Mouse (Mus musculus): ENCODE data around the gene Mageb3. TPM values are rescaled to one million over a fixed set of nuclear protein-coding genes. Genes with fewer than 3 reads are reported as not detected.
"Not testable (repeated sequence)": the region's sequence is repeated elsewhere in the genome, so short reads cannot be mapped to it uniquely, and the experiment has no call there.

Gene Mageb3
- polyA plus RNA-seq (2014; fragmentation: Nextera tagmentation; extraction: Ambion mirVana), result 0.29 and 0.69 TPM in 2 replicates

DNA sequence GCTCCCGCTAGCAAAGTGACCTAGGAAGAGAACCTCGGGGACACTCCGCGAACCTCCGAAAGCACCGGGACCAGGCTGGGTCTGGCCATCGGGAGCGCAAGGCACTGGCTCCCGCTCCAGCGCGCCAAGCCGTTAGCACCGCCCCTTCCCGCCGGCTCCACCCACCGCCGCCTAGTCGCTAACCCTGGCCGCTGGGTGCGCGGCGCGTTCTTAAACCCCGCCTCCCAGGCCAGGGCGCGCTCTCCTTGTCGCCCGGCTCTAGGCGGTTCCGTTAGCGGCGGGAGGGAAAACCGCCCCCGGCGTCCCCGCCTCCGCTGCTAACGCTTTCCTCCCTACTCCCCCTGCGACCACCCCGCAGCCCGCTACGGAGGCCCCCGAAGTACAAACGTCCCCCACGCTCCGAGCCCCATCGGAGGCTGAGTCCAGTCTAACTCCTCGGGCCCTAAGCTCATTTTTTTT lies at the start of gene Mageb3, which contains the start of gene Ctdspl2:
TSS of gene Mageb3 (minus strand) at position 328 of the 459 bp plus-strand sequence.
TSS of gene Ctdspl2 (plus strand) at position 237 of the 459 bp plus-strand sequence.
- Histone ChIP-seq H3K4me2 (ENCODE audit: low read depth, low read length) (peak within 1 kb of the TSS; percentile 66), H3K9ac (replicated peaks; ENCODE audit: low read length) (peak within 1 kb of the TSS; percentile 80), H3K27me3 (ENCODE audit: control insufficient read depth, insufficient read depth, low read length) (no peaks in the 10 kb centered on the region), H3K36me3 (replicated peaks; ENCODE audit: control insufficient read depth, insufficient read depth, low read depth, low read length) (no peaks in the 10 kb centered on the region), H3K9me3 (replicated peaks; ENCODE audit: control insufficient read depth, low read length) (no peaks in the 10 kb centered on the region), H3K27ac (replicated peaks; ENCODE audit: low read depth, low read length) (peak within 1 kb of the TSS; percentile 85), H3K4me3 (ENCODE audit: low read depth, low read length) (peak within 1 kb of the TSS; percentile 68), H3K4me1 (ENCODE audit: control insufficient read depth, insufficient read depth, low read length) (no peaks in the 10 kb centered on the region; the same call in 1 of the 2 replicates)
- WGBS, result under 1% methylated on average over 43 of the region's 48 CpGs
- DNase-seq (ENCODE audit: low spot score) (peak; percentile 98), ATAC-seq (replicated peaks; ENCODE audit: insufficient number of reproducible peaks, low FRiP score, low TSS enrichment, low read depth) (peak; percentile 96)

GRCm38 (mm10) chr2:121995738-121996137 lies 39.8 kb upstream of the Mageb3 start:
- ATAC-seq (replicated peaks; ENCODE audit: insufficient number of reproducible peaks, low FRiP score, low TSS enrichment, low read depth) (no peak), DNase-seq (ENCODE audit: low spot score) (peak; percentile 26)
- Histone ChIP-seq H3K9me3 (replicated peaks; ENCODE audit: control insufficient read depth, low read length) (no peaks in the 10 kb centered on the region), H3K4me3 (ENCODE audit: low read depth, low read length) (no peak overlapping the region), H3K27me3 (ENCODE audit: control insufficient read depth, insufficient read depth, low read length) (no peaks in the 10 kb centered on the region), H3K4me1 (ENCODE audit: control insufficient read depth, insufficient read depth, low read length) (no peaks in the 10 kb centered on the region), H3K9ac (replicated peaks; ENCODE audit: low read length) (no peak overlapping the region), H3K36me3 (replicated peaks; ENCODE audit: control insufficient read depth, insufficient read depth, low read depth, low read length) (no peaks in the 10 kb centered on the region; the same call in none of the 2 replicates), H3K4me2 (ENCODE audit: low read depth, low read length) (no peak overlapping the region), H3K27ac (replicated peaks; ENCODE audit: low read depth, low read length) (no peak overlapping the region)
- WGBS, result 83% methylated on average over 1 of the region's 1 CpGs

DNA sequence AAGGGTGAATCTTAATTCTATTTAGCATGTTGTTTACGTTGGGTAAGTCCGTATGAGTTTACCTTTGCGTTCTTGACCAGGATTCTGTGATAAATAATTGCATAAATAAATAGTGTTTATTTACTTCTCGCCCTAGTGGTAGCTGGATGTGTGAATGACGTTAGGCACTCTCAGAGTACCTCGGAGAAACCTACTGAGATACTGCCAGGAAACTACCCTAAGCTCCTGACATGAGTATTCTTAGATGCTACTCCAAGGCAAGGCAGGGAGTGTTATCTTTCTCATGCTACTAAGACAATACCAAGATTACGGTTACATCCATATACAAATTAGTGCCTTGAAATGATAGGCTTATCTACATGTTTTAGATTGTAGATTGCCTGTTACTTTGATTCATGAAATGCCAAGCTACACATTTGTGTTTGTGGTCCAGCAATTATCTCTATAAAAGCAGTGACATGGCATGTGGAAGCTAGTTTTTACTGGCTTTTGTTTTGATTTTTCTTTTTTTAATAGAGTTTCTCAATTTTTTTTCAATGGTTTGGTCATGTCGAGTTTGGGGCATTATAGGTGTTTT lies 1.4 kb upstream of the Mageb3 start:
- peak overlapping the region; percentile 66 for H3K4me2 ChIP-seq (ENCODE audit: low read depth, low read length)
- H3K4me3 ChIP-seq (ENCODE audit: low read depth, low read length), result peak overlapping the region; percentile 68
- no peaks in the 10 kb centered on the region for H3K9me3 ChIP-seq (replicated peaks; ENCODE audit: control insufficient read depth, low read length)
- no peak for ATAC-seq (replicated peaks; ENCODE audit: insufficient number of reproducible peaks, low FRiP score, low TSS enrichment, low read depth)
- peak overlapping the region; percentile 80 for H3K9ac ChIP-seq (replicated peaks; ENCODE audit: low read length)
- no peak for DNase-seq (ENCODE audit: low spot score)
- H3K27ac ChIP-seq (replicated peaks; ENCODE audit: low read depth, low read length), result no peak overlapping the region
- WGBS, result 13% methylated on average over 8 of the region's 8 CpGs
- H3K27me3 ChIP-seq (ENCODE audit: control insufficient read depth, insufficient read depth, low read length), result no peaks in the 10 kb centered on the region
- no peaks in the 10 kb centered on the region; the same call in 1 of the 2 replicates for H3K36me3 ChIP-seq (replicated peaks; ENCODE audit: control insufficient read depth, insufficient read depth, low read depth, low read length)
- H3K4me1 ChIP-seq (ENCODE audit: control insufficient read depth, insufficient read depth, low read length), result no peaks in the 10 kb centered on the region; the same call in 1 of the 2 replicates

GRCm38 (mm10) chr2:121956224-121957018 lies 529 bp upstream of the Mageb3 start:
- H3K4me3 ChIP-seq (ENCODE audit: low read depth, low read length), result peak overlapping the region; percentile 68
- WGBS, result under 1% methylated on average over 44 of the region's 47 CpGs
- H3K4me2 ChIP-seq (ENCODE audit: low read depth, low read length), result peak overlapping the region; percentile 66
- no peaks in the 10 kb centered on the region for H3K27me3 ChIP-seq (ENCODE audit: control insufficient read depth, insufficient read depth, low read length)
- DNase-seq (ENCODE audit: low spot score) (peak; percentile 95), ATAC-seq (replicated peaks; ENCODE audit: insufficient number of reproducible peaks, low FRiP score, low TSS enrichment, low read depth) (peak; percentile 93)
- H3K9me3 ChIP-seq (replicated peaks; ENCODE audit: control insufficient read depth, low read length), result no peaks in the 10 kb centered on the region
- H3K27ac ChIP-seq (replicated peaks; ENCODE audit: low read depth, low read length), result peak overlapping the region; percentile 85
- no peaks in the 10 kb centered on the region; the same call in 1 of the 2 replicates for H3K4me1 ChIP-seq (ENCODE audit: control insufficient read depth, insufficient read depth, low read length)
- no peaks in the 10 kb centered on the region for H3K36me3 ChIP-seq (replicated peaks; ENCODE audit: control insufficient read depth, insufficient read depth, low read depth, low read length)
- H3K9ac ChIP-seq (replicated peaks; ENCODE audit: low read length), result peak overlapping the region; percentile 80

GRCm38 (mm10) chr2:121954971-121955656 lies 778 bp downstream of the Mageb3 start:
- Histone ChIP-seq H3K27ac (replicated peaks; ENCODE audit: low read depth, low read length) (peak overlapping the region; percentile 85), H3K9me3 (replicated peaks; ENCODE audit: control insufficient read depth, low read length) (no peaks in the 10 kb centered on the region), H3K4me3 (ENCODE audit: low read depth, low read length) (peak overlapping the region; percentile 68), H3K4me2 (ENCODE audit: low read depth, low read length) (peak overlapping the region; percentile 35), H3K27me3 (ENCODE audit: control insufficient read depth, insufficient read depth, low read length) (no peaks in the 10 kb centered on the region), H3K36me3 (replicated peaks; ENCODE audit: control insufficient read depth, insufficient read depth, low read depth, low read length) (no peaks in the 10 kb centered on the region), H3K9ac (replicated peaks; ENCODE audit: low read length) (peak overlapping the region; percentile 80), H3K4me1 (ENCODE audit: control insufficient read depth, insufficient read depth, low read length) (no peaks in the 10 kb centered on the region; the same call in 1 of the 2 replicates)
- 16% methylated on average over 10 of the region's 10 CpGs for WGBS
- no peak for ATAC-seq (replicated peaks; ENCODE audit: insufficient number of reproducible peaks, low FRiP score, low TSS enrichment, low read depth)
- peak; percentile 5 for DNase-seq (ENCODE audit: low spot score)

- Histone ChIP-seq H3K9ac (replicated peaks; ENCODE audit: low read length) (no peak overlapping the region), H3K36me3 (replicated peaks; ENCODE audit: control insufficient read depth, insufficient read depth, low read depth, low read length) (no peaks in the 10 kb centered on the region), H3K27ac (replicated peaks; ENCODE audit: low read depth, low read length) (no peak overlapping the region), H3K4me1 (ENCODE audit: control insufficient read depth, insufficient read depth, low read length) (no peaks in the 10 kb centered on the region), H3K27me3 (ENCODE audit: control insufficient read depth, insufficient read depth, low read length) (no peaks in the 10 kb centered on the region), H3K4me2 (ENCODE audit: low read depth, low read length) (no peak overlapping the region), H3K4me3 (ENCODE audit: low read depth, low read length) (no peak overlapping the region), H3K9me3 (replicated peaks; ENCODE audit: control insufficient read depth, low read length) (no peaks in the 10 kb centered on the region)
- ATAC-seq (replicated peaks; ENCODE audit: insufficient number of reproducible peaks, low FRiP score, low TSS enrichment, low read depth) (no peak), DNase-seq (ENCODE audit: low spot score) (no peak)
- 84% methylated on average over 3 of the region's 3 CpGs for WGBS
Measured at GRCm38 (mm10) chr2:121943364-121943763, 12.5 kb downstream of the Mageb3 start.

GRCm38 (mm10) chr2:121937624-121938023 lies 18.3 kb downstream of the Mageb3 start:
- not testable (repeated sequence) for H3K9me3 ChIP-seq (replicated peaks; ENCODE audit: control insufficient read depth, low read length); H3K27me3 ChIP-seq (ENCODE audit: control insufficient read depth, insufficient read depth, low read length); DNase-seq (ENCODE audit: low spot score); H3K9ac ChIP-seq (replicated peaks; ENCODE audit: low read length); H3K27ac ChIP-seq (replicated peaks; ENCODE audit: low read depth, low read length); H3K4me2 ChIP-seq (ENCODE audit: low read depth, low read length); ATAC-seq (replicated peaks; ENCODE audit: insufficient number of reproducible peaks, low FRiP score, low TSS enrichment, low read depth); H3K4me3 ChIP-seq (ENCODE audit: low read depth, low read length); H3K4me1 ChIP-seq (ENCODE audit: control insufficient read depth, insufficient read depth, low read length); H3K36me3 ChIP-seq (replicated peaks; ENCODE audit: control insufficient read depth, insufficient read depth, low read depth, low read length)
- 87% methylated on average over 2 of the region's 2 CpGs for WGBS

Measured in embryonic facial prominence, embryonic 11.5 days (tissue).